ENCODE assay signal across 15 mouse cellular contexts in the genomic region with DNA sequence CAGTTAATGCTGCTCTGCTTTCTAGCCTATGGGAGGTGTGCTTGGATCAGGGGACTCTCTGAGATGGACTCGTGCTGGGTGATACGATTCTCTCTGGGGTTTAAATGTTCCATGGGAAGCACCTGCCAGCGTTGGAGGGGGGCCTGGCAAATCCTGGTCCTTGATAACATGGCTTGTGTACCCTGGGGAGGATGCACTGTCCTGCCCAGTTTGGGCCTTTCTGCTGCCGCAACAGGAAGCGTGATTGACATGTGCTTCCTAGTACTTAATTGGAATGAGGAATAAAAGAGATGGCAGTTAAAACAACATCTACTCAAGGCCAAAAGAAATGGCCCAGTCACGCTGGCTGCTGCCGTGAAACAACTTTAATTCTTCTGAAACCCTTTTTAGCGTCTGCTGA.
DNase-seq lines count a peak whose midpoint lies in the region; ATAC-seq and TF ChIP-seq lines count a peak whose summit lies in the region.
"Had no signal": no experiment of that assay in that cellular context is flagged by ENCODE, and none has a peak within 500 bp of the region (broad histone marks: within the 10 kb centered on the region; RNA-seq: fewer than 3 reads in every experiment).

No protein-coding gene starts in this region.

- H3K9ac ChIP-seq in kidney, postnatal 0 days (ENCODE audit: low read depth, low read length) = no peak overlapping the region
- no peak overlapping the region for H3K9ac ChIP-seq in intestine, embryonic 15.5 days
- H3K9ac ChIP-seq: liver, embryonic 15.5 days; midbrain, embryonic 15.5 days; neural tube, embryonic 12.5 days had no signal

- 36% methylated on average over 8 of the region's 8 CpGs for WGBS in kidney, postnatal 0 days
- 48% methylated on average over 8 of the region's 8 CpGs for WGBS in intestine, embryonic 15.5 days

- H3K4me1 ChIP-seq in kidney, postnatal 0 days (replicated peaks; ENCODE audit: insufficient read depth, low read length) = peaks cover 29% of the 10 kb centered on the region
- H3K4me1 ChIP-seq in intestine, embryonic 15.5 days (replicated peaks) = peaks cover 51% of the 10 kb centered on the region

- H3K27me3 ChIP-seq in kidney, postnatal 0 days (ENCODE audit: insufficient read depth, low read length) = no peaks in the 10 kb centered on the region
- H3K27me3 ChIP-seq in intestine, embryonic 15.5 days (replicated peaks) = no peaks in the 10 kb centered on the region
- H3K27me3 ChIP-seq: liver, embryonic 15.5 days; midbrain, embryonic 15.5 days; neural tube, embryonic 12.5 days had no signal

- peak overlapping the region; percentile 37 for H3K27ac ChIP-seq in kidney, postnatal 0 days
- 0 out of 2 replicates have a peak overlapping the region, but pooled peaks have one; percentile 7 for H3K27ac ChIP-seq in intestine, embryonic 15.5 days
- H3K27ac ChIP-seq: liver, embryonic 15.5 days; midbrain, embryonic 15.5 days; neural tube, embryonic 12.5 days had no signal

- no peaks in the 10 kb centered on the region for H3K9me3 ChIP-seq in kidney, postnatal 0 days (replicated peaks; ENCODE audit: low read length)
- H3K9me3 ChIP-seq in intestine, embryonic 15.5 days = no peaks in the 10 kb centered on the region
- H3K9me3 ChIP-seq: G1E; liver, embryonic 15.5 days; midbrain, embryonic 15.5 days; neural tube, embryonic 12.5 days had no signal

- ATAC-seq in kidney, postnatal 0 days (replicated peaks; ENCODE audit: low FRiP score, low read depth) = no peak
- no peak for ATAC-seq in intestine, embryonic 15.5 days
- ATAC-seq: inflammation-experienced regulatory T-cells, adult 6 months; midbrain, embryonic 15.5 days had no signal

- TF ChIP-seq CTCF in kidney, postnatal 0 days (IDR thresholded peaks at IDR 0.05; ENCODE audit: low read depth) = no peak

- no peaks in the 10 kb centered on the region for H3K36me3 ChIP-seq in kidney, postnatal 0 days (ENCODE audit: insufficient read depth, low read length)
- H3K36me3 ChIP-seq in intestine, embryonic 15.5 days = peaks cover 6% of the 10 kb centered on the region; the same call in 1 of the 2 replicates
- H3K36me3 ChIP-seq: G1E; liver, embryonic 15.5 days; midbrain, embryonic 15.5 days; neural tube, embryonic 12.5 days had no signal

- peak; percentile 23 for DNase-seq in gastrocnemius, postnatal 14 days
- no peak for DNase-seq in gastrocnemius, postnatal 36 days
- no peak for DNase-seq in kidney, postnatal 0 days (ENCODE audit: low spot score)
- no peak for DNase-seq in kidney, adult 11 months
- DNase-seq in Muller cell, postnatal 12 days (ENCODE audit: inconsistent ontology term) = peak; percentile 56
- no peak for DNase-seq in layer of hippocampus, adult 9-10 months (ENCODE audit: low spot score)
- DNase-seq in layer of hippocampus, postnatal 14 days (ENCODE audit: low spot score in 2 of 2) = no peak
- DNase-seq: B cell, adult 2 months; cerebellum, adult 9-10 months had no signal

- H3K4me2 ChIP-seq in kidney, postnatal 0 days (ENCODE audit: low read length) = no peak overlapping the region
- H3K4me2 ChIP-seq in intestine, embryonic 15.5 days (replicated peaks) = no peak overlapping the region
- H3K4me2 ChIP-seq: liver, embryonic 15.5 days; midbrain, embryonic 15.5 days; neural tube, embryonic 12.5 days had no signal

- no peak overlapping the region for H3K4me3 ChIP-seq in kidney, postnatal 0 days (replicated peaks; ENCODE audit: low read depth, low read length)
- H3K4me3 ChIP-seq in intestine, embryonic 15.5 days (replicated peaks) = no peak overlapping the region
- H3K4me3 ChIP-seq: liver, embryonic 15.5 days; midbrain, embryonic 15.5 days; neural tube, embryonic 12.5 days had no signal

- intact Hi-C loops in gastrocnemius, postnatal 14 days (cut with DNase I; ENCODE audit: low total_unique reads) = no loop called here
- intact Hi-C loops in gastrocnemius, postnatal 36 days (cut with DNase I) = no loop called here

Comparison
In these comparisons a context has a peak if more than half of its experiments do, and no peak if none do; other contexts are left out.
1. DNase-seq: peak in gastrocnemius, postnatal 14 days (single experiment) and Muller cell, postnatal 12 days (single experiment); none in gastrocnemius, postnatal 36 days (0 of 2), kidney, postnatal 0 days (single experiment), kidney, adult 11 months (single experiment), layer of hippocampus, adult 9-10 months (single experiment) and layer of hippocampus, postnatal 14 days (0 of 2).